Mouse (Mus musculus): Measurements from ENCODE around the gene Nthl1.

DNA sequence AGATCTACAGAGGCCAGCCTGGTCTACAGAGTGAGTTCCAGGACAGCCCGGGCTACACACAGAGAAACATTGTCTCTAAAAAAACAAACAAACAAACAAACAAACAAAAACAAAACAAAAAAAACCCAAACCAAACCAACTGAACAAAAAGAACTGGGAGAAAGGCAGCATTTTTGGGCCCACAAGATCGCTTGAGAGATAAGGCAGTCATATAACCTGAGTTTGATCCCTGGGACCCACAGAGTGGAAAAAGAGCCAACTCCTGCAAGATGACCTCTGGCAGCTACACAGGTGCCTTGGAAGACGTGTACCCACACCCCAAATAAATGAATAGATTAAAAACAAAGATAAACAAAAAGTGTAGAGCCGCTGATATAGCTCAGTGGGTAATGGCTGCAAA lies 22.5 kb downstream of the Nthl1 start:
- TF ChIP-seq CTCF (IDR thresholded peaks at IDR 0.05; ENCODE audit: control insufficient read depth, insufficient read depth, insufficient replicate concordance, low read depth, low read length) (no peak), POLR2A (IDR thresholded peaks at IDR 0.05; ENCODE audit: control insufficient read depth, low read depth, low read length) (no peak)
